Mouse (Mus musculus) cerebellum, adult 2 months (tissue): ENCODE results near the gene Atf5. TPM values are rescaled to one million over a fixed set of nuclear protein-coding genes. Genes with fewer than 3 reads are reported as not detected.

ENCODE experiments used
- DNase-seq, 2 experiments: peaks; one replicate each; pipeline ENCODE4 v3.0.0; 2021
- H3K27ac ChIP-seq: fragments of 200-500 bp; 2 replicates; pipeline ENCODE4 v1.5.1; 2012; ENCODE audit warnings: low read length, control low read depth, inconsistent platforms; ENCODE audit not compliant: insufficient read depth
- H3K27me3 ChIP-seq: fragments of 200-500 bp; 2 replicates; pipeline ENCODE4 v1.6.1; 2012; ENCODE audit warnings: inconsistent platforms, mild to moderate bottlenecking, low read length, moderate library complexity; ENCODE audit not compliant: control insufficient read depth, insufficient read depth
- H3K4me1 ChIP-seq: fragments of 200-500 bp; 2 replicates; pipeline ENCODE4 v1.6.1; 2011; ENCODE audit warnings: low read length; ENCODE audit not compliant: control insufficient read depth, insufficient read depth
- H3K4me3 ChIP-seq: fragments of 200-500 bp; replicated peaks from 2 replicates; pipeline ENCODE3; 2011; ENCODE audit warnings: mild to moderate bottlenecking, low read depth, low read length, control low read depth; ENCODE audit not compliant: insufficient read depth
- CTCF ChIP-seq: fragments of 200-500 bp; IDR thresholded peaks from 2 replicates; pipeline ENCODE4 v1.5.1; 2011; ENCODE audit warnings: low read depth, mild to moderate bottlenecking, control low read depth, low read length, moderate library complexity, borderline replicate concordance; ENCODE audit not compliant: insufficient read depth
- POLR2A ChIP-seq: fragments of 200-500 bp; IDR thresholded peaks from 2 replicates; pipeline ENCODE4 v1.6.1; 2011; ENCODE audit warnings: low read length, control low read depth, borderline replicate concordance; ENCODE audit not compliant: insufficient read depth
- WGBS: fragments of 180-500 bp; shearing (Covaris S2); methylation state at CpG from one replicate; pipeline ENCODE4 v1.1.7; 2018; 5-methylcytosine and 5-hydroxymethylcytosine counted together
- polyA plus RNA-seq: library from polyadenylated mRNA; depleted of rRNA; stranded (reverse); fragments of >200 nt; gene quantifications from 2 replicates; pipeline ENCODE4 v1.2.3, GENCODE M21; 2012; rRNA removed

The Atf5 gene
- 19.6 and 23.8 TPM in 2 replicates for polyA plus RNA-seq

- H3K4me1 ChIP-seq, result peaks cover 14% of the 10 kb centered on the region
- no peak for DNase-seq
- no peaks in the 10 kb centered on the region for H3K27me3 ChIP-seq
- TF ChIP-seq CTCF, result no peak
- H3K4me3 ChIP-seq, result peak within 1 kb of the TSS; percentile 83
- under 1% methylated on average over 57 of the region's 57 CpGs for WGBS
- H3K27ac ChIP-seq, result peak within 1 kb of the TSS; percentile 79
Observed at GRCm38 (mm10) chr7:44816470-44817021, at the start of gene Atf5. Atf5 (minus strand) TSS chr7:44816658.

DNA sequence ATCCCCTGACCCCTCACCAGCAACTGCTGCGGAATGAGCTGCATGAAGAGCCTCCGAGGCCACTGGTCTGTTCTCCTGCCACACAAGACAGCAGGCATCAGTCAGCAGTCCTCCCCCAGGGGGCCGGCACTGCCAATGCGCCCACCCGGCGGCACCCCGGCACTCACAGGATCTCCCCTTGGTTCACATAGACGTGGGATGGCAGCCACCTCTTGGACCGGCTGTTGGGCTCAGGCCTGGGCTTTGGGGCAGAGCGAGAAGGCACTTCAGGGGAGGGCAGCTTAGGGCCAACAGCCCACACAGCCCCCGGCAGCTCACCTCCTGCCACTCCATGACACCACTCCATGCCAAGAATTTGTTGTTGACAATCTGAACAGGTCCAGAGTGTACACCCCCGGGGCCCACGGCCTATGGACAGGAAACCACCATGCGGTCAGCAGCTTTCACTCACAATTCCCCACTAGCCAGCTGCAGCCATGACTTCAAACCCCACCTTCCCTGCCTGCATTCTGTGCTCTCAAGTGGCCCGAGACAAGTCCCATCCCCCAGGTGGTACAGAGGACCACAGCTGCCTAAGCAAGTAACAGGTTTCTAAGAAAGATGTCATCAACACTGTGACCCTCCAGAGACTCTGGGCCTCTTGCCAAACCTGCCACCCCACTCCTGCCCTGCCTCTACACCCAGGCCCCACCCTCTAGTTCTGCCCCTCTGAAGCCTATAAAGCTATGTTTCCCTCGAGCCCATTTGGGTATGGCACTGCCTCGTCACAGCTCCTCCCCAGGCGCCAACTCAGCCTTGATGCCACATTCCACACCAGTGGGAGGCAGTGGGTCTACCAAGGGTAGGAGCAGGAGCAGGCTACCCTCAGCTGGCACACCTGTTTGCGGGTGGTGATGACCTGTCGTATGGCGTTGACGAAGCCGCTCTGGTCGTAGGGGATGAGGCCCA, 48.4 kb upstream of the Atf5 start:
- Histone ChIP-seq H3K4me3 (no peak overlapping the region), H3K4me1 (peaks cover 48% of the 10 kb centered on the region), H3K27ac (peak overlapping the region; percentile 36; the same call in 1 of the 2 replicates), H3K27me3 (no peaks in the 10 kb centered on the region)
- DNase-seq, result peak; percentile 38 to 44
- 30% methylated on average over 24 of the region's 24 CpGs for WGBS
- TF ChIP-seq CTCF, result no peak
- peak; percentile 27; the same call in 1 of the 2 replicates for TF ChIP-seq POLR2A

DNA sequence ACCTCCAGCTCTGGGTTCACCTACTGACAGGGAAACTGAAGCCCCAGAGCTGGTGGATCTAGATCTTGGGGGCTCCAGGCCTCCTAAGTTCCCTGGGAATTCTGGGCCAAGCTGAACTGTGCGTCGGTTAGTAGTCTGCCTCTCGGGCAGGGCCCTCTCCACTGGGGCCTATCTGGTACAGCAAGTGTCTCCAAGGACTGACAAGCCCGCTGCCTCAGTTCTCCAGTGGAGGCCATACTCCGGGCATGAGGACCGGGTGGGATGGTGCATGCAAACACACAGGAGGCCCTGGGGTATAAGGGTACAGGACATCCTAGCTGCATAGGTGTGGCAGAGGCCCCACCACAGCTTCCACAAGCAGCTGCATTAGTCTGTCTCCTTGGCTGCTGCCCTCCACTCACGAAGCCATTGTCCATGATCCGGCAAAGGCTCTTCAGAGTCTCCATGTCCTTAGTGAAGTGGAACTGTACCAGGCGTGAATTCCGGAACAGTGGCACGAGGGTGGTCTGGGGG, 47.6 kb upstream of the Atf5 start:
- DNase-seq, result no peak
- H3K4me3 ChIP-seq, result no peak overlapping the region
- no peaks in the 10 kb centered on the region for H3K27me3 ChIP-seq
- WGBS, result 52% methylated on average over 11 of the region's 11 CpGs
- no peak for TF ChIP-seq CTCF
- no peak for TF ChIP-seq POLR2A
- peaks cover 48% of the 10 kb centered on the region for H3K4me1 ChIP-seq
- H3K27ac ChIP-seq, result no peak overlapping the region

DNA sequence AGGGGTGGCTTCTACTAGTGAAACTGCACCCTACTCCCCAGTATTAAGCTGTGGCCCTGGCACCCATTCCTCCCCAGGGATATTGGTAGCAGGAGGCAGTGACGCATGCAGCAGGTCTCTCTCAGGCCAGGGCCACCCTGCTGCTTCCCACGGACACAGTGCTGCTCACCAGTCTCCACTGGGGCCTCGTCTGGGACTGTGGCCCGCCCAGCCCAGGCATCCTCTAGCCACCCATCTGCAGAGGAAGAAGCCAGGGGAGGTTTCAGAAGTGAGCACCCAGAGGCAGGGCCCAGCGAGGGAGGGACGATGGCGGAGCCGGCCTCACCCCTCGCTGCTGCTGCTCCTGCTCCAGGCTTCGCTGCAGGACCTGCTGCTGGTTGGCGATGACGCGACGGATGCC, 46.8 kb upstream of the Atf5 start:
- WGBS, result 72% methylated on average over 14 of the region's 14 CpGs
- no peaks in the 10 kb centered on the region for H3K27me3 ChIP-seq
- DNase-seq, result peak in 1 of 2 experiments; percentile 19
- H3K27ac ChIP-seq, result no peak overlapping the region
- no peak for TF ChIP-seq POLR2A
- TF ChIP-seq CTCF, result no peak
- peaks cover 48% of the 10 kb centered on the region for H3K4me1 ChIP-seq
- no peak overlapping the region for H3K4me3 ChIP-seq

DNA sequence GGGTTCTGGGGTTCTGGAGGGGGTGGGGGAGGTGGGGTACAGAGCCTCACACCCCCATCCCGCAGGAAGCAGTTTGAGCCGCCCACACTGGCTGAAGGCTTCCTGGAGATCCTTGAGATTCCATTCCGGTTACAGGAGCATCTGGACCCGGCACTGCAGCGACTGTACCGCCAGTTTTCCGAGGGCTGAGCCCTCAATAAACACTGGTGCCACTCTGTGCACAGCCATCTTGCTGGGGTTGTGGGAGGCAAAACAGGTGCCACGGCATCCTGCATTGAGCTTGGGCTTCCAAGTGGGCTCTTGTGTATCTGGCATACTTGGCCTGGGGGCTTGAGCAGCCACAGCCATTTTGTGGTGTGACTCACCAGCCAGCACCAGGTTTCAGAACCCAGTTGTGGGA, 46.0 kb upstream of the Atf5 start:
- Histone ChIP-seq H3K4me3 (no peak overlapping the region), H3K27ac (no peak overlapping the region), H3K4me1 (peaks cover 46% of the 10 kb centered on the region), H3K27me3 (no peaks in the 10 kb centered on the region)
- DNase-seq, result no peak
- WGBS, result 61% methylated on average over 8 of the region's 8 CpGs
- TF ChIP-seq CTCF (no peak), POLR2A (no peak)

DNA sequence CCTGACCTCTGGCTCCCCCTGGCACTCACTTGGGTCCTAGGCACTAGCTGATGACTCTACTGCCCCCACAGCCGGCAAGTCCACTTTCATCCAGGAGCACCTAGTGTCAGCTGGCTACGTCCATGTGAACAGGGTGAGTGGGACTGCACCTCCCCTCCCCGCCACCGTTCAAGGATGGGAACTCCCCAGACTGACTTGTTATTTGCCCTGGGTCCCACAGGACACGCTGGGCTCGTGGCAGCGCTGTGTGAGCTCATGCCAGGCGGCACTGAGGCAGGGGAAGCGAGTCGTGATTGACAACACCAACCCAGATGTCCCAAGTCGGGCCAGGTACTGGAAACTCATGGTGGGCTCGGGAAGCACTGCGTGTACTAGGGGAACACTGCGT, 45.0 kb upstream of the Atf5 start:
- no peak overlapping the region for H3K27ac ChIP-seq
- H3K4me1 ChIP-seq, result peaks cover 37% of the 10 kb centered on the region

GRCm38 (mm10) chr7:44860576-44861428, 44.3 kb upstream of the Atf5 start:
- no peak overlapping the region for H3K4me3 ChIP-seq
- H3K27ac ChIP-seq, result no peak overlapping the region
- TF ChIP-seq CTCF (peak; percentile 86), POLR2A (no peak)
- WGBS, result 20% methylated on average over 22 of the region's 22 CpGs
- peaks cover 31% of the 10 kb centered on the region for H3K4me1 ChIP-seq
- no peaks in the 10 kb centered on the region for H3K27me3 ChIP-seq
- peak; percentile 65 to 72 for DNase-seq

More for the DNA sequence above, 45.0 kb upstream of the Atf5 start:
- DNase-seq, result peak in 1 of 2 experiments; percentile 19
- no peaks in the 10 kb centered on the region for H3K27me3 ChIP-seq
- TF ChIP-seq POLR2A (no peak), CTCF (no peak)
- no peak overlapping the region for H3K4me3 ChIP-seq
- 49% methylated on average over 14 of the region's 14 CpGs for WGBS
